ENCODE assay signal across 22 mouse cellular contexts in the genomic region with DNA sequence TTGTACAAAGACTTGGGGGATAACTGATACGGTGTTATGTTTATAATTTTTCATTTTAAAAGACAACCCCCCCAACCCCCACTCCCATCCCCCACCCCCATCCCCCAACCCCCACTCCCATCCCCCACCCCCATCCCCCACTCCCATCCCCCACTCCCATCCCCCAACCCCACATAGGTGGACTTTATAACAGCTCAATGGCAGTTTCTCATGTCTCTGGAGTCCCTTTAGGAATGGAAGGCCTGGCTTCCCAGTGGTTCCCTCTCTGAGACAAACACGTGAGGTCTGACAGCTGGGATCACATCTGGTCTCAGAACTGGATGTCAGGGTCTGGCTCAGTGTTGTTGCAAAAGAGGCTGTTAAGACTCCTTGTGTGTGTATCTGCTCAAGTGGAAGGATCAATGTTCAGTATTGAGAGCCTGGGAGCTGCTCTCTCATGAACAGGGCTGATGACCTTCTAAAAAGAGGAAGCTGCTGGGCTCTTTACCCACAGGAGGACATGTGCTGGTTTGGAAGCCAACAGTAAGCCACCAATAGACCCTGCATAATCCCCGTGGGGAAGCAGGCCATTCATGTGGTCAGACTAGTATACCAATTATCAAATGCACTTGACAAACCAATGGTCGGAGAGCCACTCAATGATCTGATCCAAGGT. TPM values are rescaled to one million over a fixed set of nuclear protein-coding genes. Genes with fewer than 3 reads are reported as not detected.
DNase-seq lines count a peak whose midpoint lies in the region; ATAC-seq lines count a peak whose summit lies in the region.
"Had no signal": no experiment of that assay in that cellular context is flagged by ENCODE, and none has a peak within 500 bp of the region (broad histone marks: within the 10 kb centered on the region; RNA-seq: fewer than 3 reads in every experiment).

No protein-coding gene starts in this region.

- ATAC-seq in common myeloid progenitor, adult 5-6 weeks (replicated peaks; ENCODE audit: low read depth, poor library complexity, severe bottlenecking): peak; percentile 94
- ATAC-seq in megakaryocyte progenitor cell, adult 5-6 weeks (replicated peaks; ENCODE audit: poor library complexity): peak; percentile 84
- ATAC-seq: activated CD4-positive, CD25-positive, alpha-beta regulatory T cell, adult 4 months; forebrain, embryonic 14.5 days; hindbrain, embryonic 16.5 days; liver, embryonic 12.5 days; lung, postnatal 0 days had no signal

- DNase-seq in 416B (ENCODE audit: low read depth): peak; percentile 75
- peak; percentile 47 for DNase-seq in A20 (ENCODE audit: low read depth, low spot score)
- no peak for DNase-seq in kidney, adult 9 months
- no peak for DNase-seq in ovary, adult 18-20 months (ENCODE audit: low spot score)
- DNase-seq: adrenal gland, adult 8-10 months; cerebellum, adult 8-10 months; cerebellum, postnatal 25 days; embryo, embryonic 11 days; gastrocnemius, postnatal 14 days; heart, adult 18-20 months; kidney, adult 8-10 months; kidney, postnatal 14 days; lung, adult 18-20 months; thymus, adult 2 months; thymus, postnatal 36 days had no signal

RNA-seq across cellular contexts. Expression of a gene that starts 19.4 kb away (rescaled TPM):
- total RNA-seq in common myeloid progenitor, adult 5-6 weeks (2017): 19.6 and 22.2 TPM in 2 replicates
- 13.1 and 14.3 TPM in 2 replicates for total RNA-seq in megakaryocyte progenitor cell, adult 5-6 weeks (2015)
- total RNA-seq in megakaryocyte progenitor cell, adult 5-6 weeks (2017): 14.5 and 19.4 TPM in 2 replicates

RNA-seq across cellular contexts. Expression of a gene that starts 27.5 kb away (rescaled TPM):
- 38.3 and 43.0 TPM in 2 replicates for total RNA-seq in common myeloid progenitor, adult 5-6 weeks (2017)
- total RNA-seq in megakaryocyte progenitor cell, adult 5-6 weeks (2015): 94.3 and 102 TPM in 2 replicates
- total RNA-seq in megakaryocyte progenitor cell, adult 5-6 weeks (2017): 46.5 and 49.5 TPM in 2 replicates

RNA-seq across cellular contexts. Expression of a gene that starts 41.3 kb away (rescaled TPM):
- total RNA-seq in common myeloid progenitor, adult 5-6 weeks (2017): 10.0 and 11.7 TPM in 2 replicates
- 8.8 and 14.2 TPM in 2 replicates for total RNA-seq in megakaryocyte progenitor cell, adult 5-6 weeks (2015)
- total RNA-seq in megakaryocyte progenitor cell, adult 5-6 weeks (2017): 9.9 and 13.1 TPM in 2 replicates

RNA-seq across cellular contexts. Expression of a gene that starts 41.9 kb away (rescaled TPM):
- 39.7 and 62.4 TPM in 2 replicates for total RNA-seq in common myeloid progenitor, adult 5-6 weeks (2017)
- total RNA-seq in megakaryocyte progenitor cell, adult 5-6 weeks (2015): 34.4 and 51.9 TPM in 2 replicates
- 23.2 and 32.0 TPM in 2 replicates for total RNA-seq in megakaryocyte progenitor cell, adult 5-6 weeks (2017)

Comparison
In these comparisons a context has a peak if more than half of its experiments do, and no peak if none do; other contexts are left out.
1. DNase-seq: peak in 416B (single experiment) and A20 (single experiment); none in kidney, adult 9 months (single experiment) and ovary, adult 18-20 months (single experiment).